Mouse (Mus musculus): Measurements from ENCODE around the gene Rbl1. TPM values are rescaled to one million over a fixed set of nuclear protein-coding genes. Genes with fewer than 3 reads are reported as not detected.
A peak's percentile ranks its signal among the peaks of the same experiment; 100 is the strongest.
"Not testable (repeated sequence)": the region's sequence is repeated elsewhere in the genome, so short reads cannot be mapped to it uniquely, and the experiment has no call there.

Gene Rbl1
- 10 to 100 TPM; 11.1 to 13.5 TPM for total RNA-seq (2021)
- long read RNA-seq, experiment 1, partial matches to known transcripts: 1 of 3 reads
- long read RNA-seq, experiment 1, other reads (novel, unspliced or antisense): 2 of 3 reads
- long read RNA-seq, experiment 2, full-length matches to known transcripts: 4 of 7 reads
- long read RNA-seq, experiment 2, partial matches to known transcripts: 1 of 7 reads
- long read RNA-seq, experiment 2, other reads (novel, unspliced or antisense): 2 of 7 reads

GRCm38 (mm10) chr2:157204366-157205218 is at the start of gene Rbl1:
TSS of gene Rbl1 (minus strand) at chr2:157204534.
- peak; percentile 93 for DNase-seq

GRCm38 (mm10) chr2:157248111-157248510 is 43.8 kb upstream of the Rbl1 start:
- DNase-seq: no peak

- DNase-seq: no peak
These were observed 41.3 kb upstream of the Rbl1 start for GRCm38 (mm10) chr2:157245603-157246002.

GRCm38 (mm10) chr2:157245001-157245400 is 40.7 kb upstream of the Rbl1 start:
- DNase-seq: peak; percentile 38

- no peak for DNase-seq
These were observed 31.6 kb upstream of the Rbl1 start for GRCm38 (mm10) chr2:157235946-157236345.

GRCm38 (mm10) chr2:157221916-157222315 is 17.6 kb upstream of the Rbl1 start:
- not testable (repeated sequence) for DNase-seq

- DNase-seq: no peak
These were observed 15.8 kb upstream of the Rbl1 start for GRCm38 (mm10) chr2:157220108-157220507.

GRCm38 (mm10) chr2:157211731-157212130 is 7.4 kb upstream of the Rbl1 start:
- no peak for DNase-seq

- peak; percentile 65 for DNase-seq
These were observed 622 bp downstream of the Rbl1 start for GRCm38 (mm10) chr2:157203459-157204365.

- DNase-seq: no peak
These were observed 1.3 kb downstream of the Rbl1 start for GRCm38 (mm10) chr2:157203026-157203425.

GRCm38 (mm10) chr2:157202361-157202760 is 2.0 kb downstream of the Rbl1 start:
- DNase-seq: peak; percentile 4

GRCm38 (mm10) chr2:157201081-157201830 is 3.1 kb downstream of the Rbl1 start:
- DNase-seq: peak; percentile 49

- DNase-seq: not testable (repeated sequence)
These were observed 5.9 kb downstream of the Rbl1 start for GRCm38 (mm10) chr2:157198405-157198804.

- no peak for DNase-seq
These were observed 13.7 kb downstream of the Rbl1 start for GRCm38 (mm10) chr2:157190651-157191050.

GRCm38 (mm10) chr2:157187223-157187622 is 17.1 kb downstream of the Rbl1 start:
- DNase-seq: no peak

- DNase-seq: no peak
These were observed 17.8 kb downstream of the Rbl1 start for GRCm38 (mm10) chr2:157186504-157186903.

GRCm38 (mm10) chr2:157185022-157185660 is 19.2 kb downstream of the Rbl1 start:
- no peak for DNase-seq

GRCm38 (mm10) chr2:157178167-157178566 is 26.2 kb downstream of the Rbl1 start:
- DNase-seq: no peak

- no peak for DNase-seq
These were observed 28.1 kb downstream of the Rbl1 start for GRCm38 (mm10) chr2:157176248-157176647.

- DNase-seq: no peak
These were observed 29.9 kb downstream of the Rbl1 start for GRCm38 (mm10) chr2:157174416-157174815.

GRCm38 (mm10) chr2:157173555-157173954 is 30.8 kb downstream of the Rbl1 start:
- DNase-seq: no peak

All from adrenal gland, postnatal 10 days (tissue).